Mouse (Mus musculus): ENCODE results near the gene Itln1. TPM values are rescaled to one million over a fixed set of nuclear protein-coding genes. Genes with fewer than 3 reads are reported as not detected.
"Not testable (repeated sequence)": the region's sequence is repeated elsewhere in the genome, so short reads cannot be mapped to it uniquely, and the experiment has no call there.

Itln1 gene
- polyA plus RNA-seq, 1 experiment = not detected

DNA sequence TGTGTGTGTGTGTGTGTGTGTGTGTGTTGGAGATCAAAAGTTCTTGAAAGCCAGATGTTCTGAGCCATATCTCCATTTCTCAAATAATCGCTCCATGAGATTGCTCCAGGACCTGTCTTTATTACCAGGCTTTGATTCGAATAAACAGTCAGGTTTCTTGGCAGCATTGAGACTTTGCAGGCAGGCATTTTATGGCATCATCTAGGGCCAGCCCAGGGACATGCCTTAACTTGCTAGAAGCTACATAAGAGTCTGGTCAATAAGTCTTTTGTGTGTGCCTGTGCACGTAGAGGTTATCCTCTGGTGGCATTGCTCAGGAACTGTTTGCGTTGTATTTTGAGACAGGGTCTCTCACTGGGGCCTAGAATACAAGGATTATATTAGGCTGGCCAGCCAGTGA is 61.6 kb downstream of the Itln1 start:
- H3K4me3 ChIP-seq (ENCODE audit: insufficient read depth, low read length) = no peak overlapping the region
- H3K4me1 ChIP-seq (ENCODE audit: control insufficient read depth, insufficient read depth, low read length) = no peaks in the 10 kb centered on the region
- H3K27ac ChIP-seq (ENCODE audit: insufficient read depth, low read length) = no peak overlapping the region
- no peak for TF ChIP-seq CTCF (IDR thresholded peaks at IDR 0.05; ENCODE audit: extremely low read depth, insufficient read depth, low read length)
- TF ChIP-seq POLR2A (IDR thresholded peaks at IDR 0.05; ENCODE audit: extremely low read depth, insufficient read depth, low read length) = no peak

DNA sequence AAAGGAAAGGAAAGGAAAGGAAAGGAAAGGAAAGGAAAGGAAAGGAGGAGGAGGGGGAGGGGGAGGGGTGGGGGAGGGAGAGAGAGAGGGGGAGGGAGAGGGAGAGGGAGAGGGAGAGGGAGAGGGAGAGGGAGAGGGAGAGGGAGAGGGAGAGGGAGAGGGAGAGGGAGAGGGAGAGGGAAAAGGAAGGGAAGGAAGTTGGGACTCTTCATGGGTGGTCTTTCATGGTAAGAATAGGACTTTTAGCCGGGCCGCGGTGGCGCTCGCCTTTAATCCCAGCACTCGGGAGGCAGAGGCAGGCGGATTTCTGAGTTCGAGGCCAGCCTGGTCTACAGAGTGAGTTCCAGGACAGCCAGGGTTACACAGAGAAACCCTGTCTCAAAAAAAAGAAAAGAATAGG is 63.2 kb downstream of the Itln1 start:
- H3K27ac ChIP-seq (ENCODE audit: insufficient read depth, low read length); H3K4me3 ChIP-seq (ENCODE audit: insufficient read depth, low read length); H3K4me1 ChIP-seq (ENCODE audit: control insufficient read depth, insufficient read depth, low read length): not testable (repeated sequence)

DNA sequence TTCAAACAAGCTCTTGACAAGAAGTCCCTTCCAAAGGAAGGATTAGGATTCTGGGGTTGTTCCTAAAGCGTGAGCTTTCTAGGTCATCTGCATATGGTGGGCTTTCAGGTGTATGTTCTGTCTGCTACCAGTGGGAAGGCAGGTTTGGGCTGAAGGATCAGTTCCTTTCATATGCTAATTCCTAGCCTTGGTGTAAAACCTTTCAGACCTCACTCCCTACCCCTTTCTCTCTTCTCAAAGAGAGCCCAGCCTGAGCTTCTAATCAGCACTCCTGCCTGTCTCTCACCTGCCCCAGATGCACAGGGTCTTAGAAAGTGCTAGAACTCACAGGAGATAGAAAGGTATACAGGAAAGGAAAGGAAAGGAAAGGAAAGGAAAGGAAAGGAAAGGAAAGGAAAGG is 63.6 kb downstream of the Itln1 start:
- Histone ChIP-seq H3K27ac (ENCODE audit: insufficient read depth, low read length) (no peak overlapping the region), H3K4me3 (ENCODE audit: insufficient read depth, low read length) (no peak overlapping the region), H3K4me1 (ENCODE audit: control insufficient read depth, insufficient read depth, low read length) (no peaks in the 10 kb centered on the region)
- no peak for TF ChIP-seq CTCF (IDR thresholded peaks at IDR 0.05; ENCODE audit: extremely low read depth, insufficient read depth, low read length)
- TF ChIP-seq POLR2A (IDR thresholded peaks at IDR 0.05; ENCODE audit: extremely low read depth, insufficient read depth, low read length) = no peak

DNA sequence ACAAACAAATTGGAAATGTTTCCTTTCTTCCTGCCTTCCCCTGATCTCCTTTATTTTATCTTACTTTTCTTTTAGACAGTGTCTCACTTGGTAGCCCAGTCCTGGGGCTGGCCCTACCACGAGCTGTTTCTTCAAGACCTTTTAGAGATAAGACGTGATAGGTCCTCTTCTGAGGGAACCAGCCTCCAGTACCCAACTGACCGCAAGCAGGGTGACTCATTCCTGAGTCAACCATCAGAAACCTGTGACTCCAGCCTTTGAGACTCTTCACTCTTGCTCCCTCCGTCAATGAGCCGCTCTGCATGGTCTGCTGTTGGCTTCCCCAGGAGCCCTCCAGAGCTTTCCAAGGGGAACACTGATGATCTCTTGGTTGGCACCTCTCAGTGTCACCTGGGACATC is 64.2 kb downstream of the Itln1 start:
- no peak overlapping the region for H3K27ac ChIP-seq (ENCODE audit: insufficient read depth, low read length)
- TF ChIP-seq CTCF (IDR thresholded peaks at IDR 0.05; ENCODE audit: extremely low read depth, insufficient read depth, low read length) (no peak), POLR2A (IDR thresholded peaks at IDR 0.05; ENCODE audit: extremely low read depth, insufficient read depth, low read length) (no peak)
- no peak overlapping the region for H3K4me3 ChIP-seq (ENCODE audit: insufficient read depth, low read length)
- no peaks in the 10 kb centered on the region for H3K4me1 ChIP-seq (ENCODE audit: control insufficient read depth, insufficient read depth, low read length)

DNA sequence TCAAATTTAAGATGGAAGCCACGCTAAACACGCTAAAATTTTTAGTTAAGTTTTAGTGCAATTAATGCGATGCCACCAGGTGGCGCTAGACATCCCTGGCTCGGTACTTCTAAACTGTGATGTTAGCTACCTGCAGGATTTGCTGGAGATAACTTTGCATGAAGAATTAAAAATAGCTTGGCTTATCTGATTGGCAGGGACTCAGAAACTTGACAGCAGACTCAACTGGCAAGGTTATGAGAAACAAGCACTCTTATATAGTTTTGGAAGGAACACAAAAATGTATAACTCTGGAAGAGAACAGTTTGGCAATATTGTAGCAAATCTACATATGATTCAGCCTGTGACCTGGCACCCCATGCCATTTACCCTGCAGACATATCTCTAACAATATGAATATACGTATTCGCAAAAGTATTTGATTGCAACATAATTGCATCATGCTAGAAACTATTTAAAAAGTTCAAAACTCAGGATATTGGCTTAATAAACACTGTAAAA is 64.7 kb downstream of the Itln1 start:
- no peak overlapping the region for H3K27ac ChIP-seq (ENCODE audit: insufficient read depth, low read length)
- TF ChIP-seq CTCF (IDR thresholded peaks at IDR 0.05; ENCODE audit: extremely low read depth, insufficient read depth, low read length) = peak; percentile 82
- TF ChIP-seq POLR2A (IDR thresholded peaks at IDR 0.05; ENCODE audit: extremely low read depth, insufficient read depth, low read length) = no peak

DNA sequence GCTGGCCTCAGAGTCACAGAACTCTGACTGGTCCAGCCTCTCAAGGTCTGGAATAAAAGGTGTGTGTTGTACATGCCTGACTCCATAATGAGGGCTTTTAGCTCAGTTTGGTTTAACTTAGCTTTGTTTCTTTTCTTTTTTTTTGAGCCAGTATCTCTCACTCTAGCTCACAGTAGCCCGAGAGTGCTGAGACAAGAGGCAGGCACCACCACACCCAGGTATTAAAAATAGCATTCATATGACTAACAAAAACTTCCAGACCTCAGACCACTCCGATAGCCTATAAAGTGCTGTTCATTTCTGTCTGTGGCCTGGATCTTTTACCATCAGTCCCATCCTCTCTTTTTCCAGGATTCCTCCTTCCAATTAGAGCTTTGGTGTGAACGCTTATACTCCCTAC is 65.4 kb downstream of the Itln1 start:
- Histone ChIP-seq H3K4me1 (ENCODE audit: control insufficient read depth, insufficient read depth, low read length) (no peaks in the 10 kb centered on the region), H3K27ac (ENCODE audit: insufficient read depth, low read length) (no peak overlapping the region), H3K4me3 (ENCODE audit: insufficient read depth, low read length) (no peak overlapping the region)
- TF ChIP-seq CTCF (IDR thresholded peaks at IDR 0.05; ENCODE audit: extremely low read depth, insufficient read depth, low read length) (no peak), POLR2A (IDR thresholded peaks at IDR 0.05; ENCODE audit: extremely low read depth, insufficient read depth, low read length) (no peak)

More for the DNA sequence above, 64.7 kb downstream of the Itln1 start:
- Histone ChIP-seq H3K4me1 (ENCODE audit: control insufficient read depth, insufficient read depth, low read length) (no peaks in the 10 kb centered on the region), H3K4me3 (ENCODE audit: insufficient read depth, low read length) (no peak overlapping the region)

Other genes with a start within 250 kb of the Itln1 start
- gene Usp21, start 247.3 kb downstream of the Itln1 start, polyA plus RNA-seq (2012; rRNA removed) = 70.2 TPM in 2 replicates
- gene Ufc1, start 240.3 kb downstream of the Itln1 start, polyA plus RNA-seq (2012; rRNA removed) = 93.9 and 98.8 TPM in 2 replicates
- 45.0 and 50.2 TPM in 2 replicates for gene Dedd, start 206.1 kb downstream of the Itln1 start, polyA plus RNA-seq (2012; rRNA removed)
- 71.3 and 77.3 TPM in 2 replicates for gene Nit1, start 189.6 kb downstream of the Itln1 start, polyA plus RNA-seq (2012; rRNA removed)
- gene Pfdn2, start 189.6 kb downstream of the Itln1 start, polyA plus RNA-seq (2012; rRNA removed) = 138 and 141 TPM in 2 replicates
- 8.8 and 10.4 TPM in 2 replicates for gene Klhdc9, start 174.5 kb downstream of the Itln1 start, polyA plus RNA-seq (2012; rRNA removed)
- 3.2 and 3.8 TPM in 2 replicates for gene Nectin4, start 165.2 kb downstream of the Itln1 start, polyA plus RNA-seq (2012; rRNA removed)
- gene Arhgap30, start 146.3 kb downstream of the Itln1 start, polyA plus RNA-seq (2012; rRNA removed) = 1.6 and 2.1 TPM in 2 replicates
- gene Usf1, start 124.0 kb downstream of the Itln1 start, polyA plus RNA-seq (2012; rRNA removed) = 99.2 and 102 TPM in 2 replicates
- 2.1 TPM in 2 replicates for gene Tstd1, start 116.4 kb downstream of the Itln1 start, polyA plus RNA-seq (2012; rRNA removed)
- gene F11r, start 97.8 kb downstream of the Itln1 start, polyA plus RNA-seq (2012; rRNA removed) = 8.0 and 9.0 TPM in 2 replicates
- 5.4 and 7.9 TPM in 2 replicates for gene Alyref2, start 31.8 kb downstream of the Itln1 start, polyA plus RNA-seq (2012; rRNA removed)
- 0.06 TPM in 1 of 2 replicates, not detected in the other for gene Cd244a, start 23.9 kb upstream of the Itln1 start, polyA plus RNA-seq (2012; rRNA removed)
- 0.26 and 0.27 TPM in 2 replicates for gene Ly9, start 72.1 kb upstream of the Itln1 start, polyA plus RNA-seq (2012; rRNA removed)
- 0.02 and 0.06 TPM in 2 replicates for gene Slamf7, start 117.7 kb upstream of the Itln1 start, polyA plus RNA-seq (2012; rRNA removed)
- gene Cd48, start 146.7 kb upstream of the Itln1 start, polyA plus RNA-seq (2012; rRNA removed) = 1.6 and 1.8 TPM in 2 replicates
- 0.21 and 0.23 TPM in 2 replicates for gene Slamf1, start 231.8 kb upstream of the Itln1 start, polyA plus RNA-seq (2012; rRNA removed)

All from cortical plate, adult 2 months (tissue).